Mouse (Mus musculus) frontal cortex, postnatal 14 days (tissue): ENCODE results near the gene Ncam1.
A peak's percentile ranks its signal among the peaks of the same experiment; 100 is the strongest.

ENCODE experiments used
- DNase-seq, 2 experiments: peaks; one replicate each; pipeline ENCODE4 v3.0.0; 2022; ENCODE audit warnings: low spot score in 2 of 2

Gene Ncam1

DNA sequence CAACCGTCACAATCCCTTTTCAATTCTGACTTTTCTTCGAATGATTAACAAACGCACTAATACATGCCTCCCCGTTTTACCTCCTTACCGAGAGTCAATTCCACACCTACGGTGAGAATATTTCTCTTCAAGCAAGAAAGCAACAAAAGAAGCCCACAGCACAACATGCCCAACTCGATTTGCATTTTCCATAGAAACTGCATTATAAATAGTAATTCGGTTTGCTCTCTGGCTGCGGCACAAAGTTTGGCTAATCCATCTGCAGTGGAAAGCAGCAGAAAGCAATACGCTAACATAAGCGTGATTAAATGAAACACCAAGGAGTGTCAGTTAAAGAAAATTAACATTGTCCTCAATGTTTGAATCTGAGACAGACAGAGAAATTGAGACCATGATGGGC, 177.0 kb downstream of the Ncam1 start:
- DNase-seq, result no peak

DNA sequence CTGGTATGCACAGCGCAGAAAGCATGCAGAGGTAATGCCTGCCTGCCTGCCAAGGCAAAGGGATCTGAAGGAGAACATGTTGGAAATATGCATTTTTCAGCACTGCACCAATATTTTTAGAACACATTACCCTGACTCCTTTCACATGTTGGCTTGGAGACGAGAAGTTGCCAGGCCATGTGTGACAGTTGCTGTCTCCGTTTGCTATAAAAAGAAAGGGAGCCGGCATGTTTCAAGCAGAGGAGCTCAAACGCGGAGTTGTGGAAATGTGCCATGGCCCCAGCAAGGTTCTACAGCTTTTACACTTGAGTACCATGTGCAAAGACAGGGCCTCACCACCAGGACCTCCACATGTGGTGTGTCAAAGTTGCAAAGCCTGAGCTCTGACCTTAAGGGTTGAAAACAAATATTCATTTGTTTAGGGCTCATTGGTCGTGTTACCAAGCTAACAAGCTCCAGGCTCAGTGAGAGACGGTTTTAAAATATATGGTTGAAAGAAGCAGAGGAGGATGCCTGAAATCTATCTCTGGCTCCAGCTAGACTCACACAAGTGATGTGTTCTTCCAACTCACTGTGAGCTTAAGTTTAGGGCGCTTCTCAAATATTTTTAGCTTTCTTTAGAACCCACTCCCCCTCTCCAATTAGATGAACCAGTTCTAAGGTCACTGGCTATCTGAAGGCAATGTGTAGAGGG, 179.9 kb downstream of the Ncam1 start:
- peak in 1 of 2 experiments; percentile 52 for DNase-seq

DNA sequence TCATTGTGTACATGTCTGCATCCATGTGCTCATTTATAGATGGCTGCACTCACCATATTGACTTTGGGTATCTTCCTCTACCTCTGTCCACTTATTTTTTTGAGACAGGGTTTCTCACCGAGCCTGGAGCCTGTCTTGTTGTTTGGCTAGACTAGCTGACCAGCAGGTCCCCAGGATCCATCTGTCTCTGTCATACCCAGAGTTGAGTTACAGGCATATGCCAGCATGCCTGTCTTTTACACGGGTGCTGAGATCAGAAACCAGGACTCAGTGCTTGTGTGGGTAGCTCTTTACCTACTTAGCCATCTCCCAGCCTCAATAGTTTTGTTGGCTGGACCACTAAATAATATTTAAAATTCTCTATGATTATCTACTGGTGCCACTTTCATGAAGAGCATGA, 180.5 kb downstream of the Ncam1 start:
- DNase-seq, result no peak

DNA sequence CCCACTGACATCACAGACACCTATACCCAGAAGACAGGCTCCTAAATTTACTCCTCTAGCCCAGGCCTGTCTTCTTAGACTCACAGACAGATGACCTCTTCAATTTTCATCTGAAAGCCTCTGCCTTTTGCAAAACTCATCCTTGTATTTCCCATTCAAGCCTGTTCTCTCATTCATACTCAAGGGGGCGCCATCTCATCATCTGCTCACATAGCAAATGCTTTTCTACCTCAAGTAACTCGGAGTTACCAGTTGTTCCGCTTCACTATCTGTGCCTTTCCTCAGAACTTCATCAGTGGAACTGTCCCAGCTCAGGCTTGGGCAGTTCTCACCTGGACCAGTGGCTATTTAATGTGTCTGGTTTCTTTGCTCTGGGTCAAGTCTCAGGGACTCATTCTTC, 181.5 kb downstream of the Ncam1 start:
- DNase-seq, result peak in 1 of 2 experiments; percentile 49

DNA sequence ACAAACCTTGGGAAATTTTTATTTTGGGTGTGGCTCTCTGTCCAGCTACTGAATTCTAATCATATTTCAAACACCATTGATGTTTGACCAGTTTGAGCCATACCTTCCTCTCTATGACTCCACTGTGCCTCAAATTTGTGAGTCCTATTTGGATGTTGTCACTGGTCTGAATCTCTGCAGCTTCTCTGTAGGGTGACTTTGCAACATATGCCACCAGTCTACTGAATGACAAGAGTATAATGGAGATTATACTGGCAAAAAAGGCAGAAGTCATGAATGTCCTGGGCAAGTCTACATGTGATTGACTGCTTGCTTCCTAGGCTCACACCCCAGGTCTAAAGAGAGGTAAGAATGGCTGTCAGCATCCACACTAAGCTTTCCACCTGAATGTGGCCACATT, 186.3 kb downstream of the Ncam1 start:
- DNase-seq, result no peak

DNA sequence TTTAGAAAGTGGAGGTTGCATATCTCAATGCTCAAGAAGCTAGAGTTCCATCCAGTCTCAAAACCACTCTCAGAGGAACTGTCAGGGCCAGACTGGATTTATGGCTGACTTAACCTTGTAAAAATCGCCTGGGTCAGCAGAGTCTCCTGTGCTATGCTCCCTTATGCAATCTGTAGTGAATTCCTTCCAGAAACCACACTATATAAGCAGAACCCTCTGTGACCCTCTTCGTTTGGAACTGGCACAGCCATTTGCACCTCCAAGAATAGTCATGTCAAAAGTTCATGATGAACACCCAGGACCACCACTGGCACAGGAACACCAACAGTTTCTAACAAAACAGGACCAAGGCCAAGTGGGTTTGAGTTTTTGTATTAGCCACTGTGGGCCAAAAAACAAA, 190.5 kb downstream of the Ncam1 start:
- no peak for DNase-seq

DNA sequence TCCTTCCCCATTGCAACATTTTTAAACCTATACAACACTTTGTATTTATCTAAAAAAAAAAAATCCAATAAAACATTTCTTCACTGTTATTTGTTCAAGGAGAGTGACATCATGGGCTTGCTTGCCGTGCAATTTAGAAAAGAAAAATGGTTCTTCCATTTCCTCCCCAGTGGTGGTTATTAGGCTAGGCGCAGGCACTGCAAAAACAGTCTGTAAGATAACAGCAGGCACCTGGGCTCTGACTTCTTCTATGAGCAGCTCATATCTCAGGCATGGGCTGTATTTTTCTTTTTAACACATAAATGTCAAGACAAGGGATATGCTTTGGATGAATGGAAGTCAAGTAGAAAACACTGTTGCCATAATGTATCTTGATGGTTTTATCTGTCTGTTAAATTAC, 192.0 kb downstream of the Ncam1 start:
- DNase-seq, result no peak

DNA sequence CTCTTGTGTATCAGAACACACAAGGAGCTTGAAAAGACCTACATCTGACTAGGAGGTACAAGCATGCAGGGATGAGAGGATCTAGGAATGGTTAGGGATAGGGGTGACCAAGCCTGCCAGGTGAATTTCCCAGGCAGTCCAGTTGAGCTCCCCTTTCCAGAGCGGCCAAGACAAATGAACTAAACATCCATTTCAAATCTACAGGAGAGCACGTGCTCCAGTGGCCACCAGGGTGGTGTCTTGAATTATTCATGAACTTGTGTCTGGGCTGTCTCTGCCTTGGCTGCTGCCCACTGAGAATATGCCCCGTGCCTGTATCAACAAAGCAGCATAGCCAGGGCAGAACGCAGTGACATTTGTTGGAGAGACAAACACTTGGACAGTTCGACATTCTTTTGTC, 192.4 kb downstream of the Ncam1 start:
- DNase-seq, result no peak

DNA sequence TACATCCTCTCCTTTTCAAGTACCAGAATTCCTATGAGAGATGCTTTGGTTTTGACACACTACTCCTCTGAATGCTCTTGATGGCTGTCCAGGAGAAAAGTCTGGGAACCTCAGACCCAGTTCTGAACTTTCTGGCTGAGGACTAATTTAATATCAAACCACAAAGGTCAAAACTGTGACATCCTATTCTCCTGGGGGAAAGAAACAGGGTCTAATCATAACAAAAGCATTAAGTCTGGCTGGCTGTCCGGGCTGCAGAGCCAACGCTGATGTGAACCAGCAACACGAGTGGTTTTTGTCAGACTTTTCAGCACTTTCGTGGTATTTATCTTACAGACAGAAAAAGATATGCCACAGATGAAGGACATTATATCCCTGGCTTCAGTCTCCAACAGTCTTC, 192.9 kb downstream of the Ncam1 start:
- DNase-seq, result no peak

DNA sequence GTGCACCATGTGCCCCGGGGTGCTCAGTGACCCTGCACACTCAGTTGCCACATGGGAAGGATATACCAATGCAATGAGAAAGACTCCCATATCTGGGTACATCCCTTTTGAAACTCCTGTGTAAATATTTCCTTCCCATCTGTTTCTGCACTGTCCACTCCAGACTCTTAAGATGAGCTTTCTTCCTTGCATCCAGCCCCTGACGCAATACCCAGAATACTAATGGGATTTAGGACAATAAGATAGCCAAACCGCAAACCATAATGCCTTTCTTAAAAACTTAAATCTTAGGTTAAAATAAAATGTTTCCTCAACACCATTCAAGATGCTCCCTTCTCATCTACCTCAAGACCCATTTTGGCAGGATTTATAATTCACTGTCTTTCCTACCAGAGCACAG, 193.4 kb downstream of the Ncam1 start:
- DNase-seq, result no peak

DNA sequence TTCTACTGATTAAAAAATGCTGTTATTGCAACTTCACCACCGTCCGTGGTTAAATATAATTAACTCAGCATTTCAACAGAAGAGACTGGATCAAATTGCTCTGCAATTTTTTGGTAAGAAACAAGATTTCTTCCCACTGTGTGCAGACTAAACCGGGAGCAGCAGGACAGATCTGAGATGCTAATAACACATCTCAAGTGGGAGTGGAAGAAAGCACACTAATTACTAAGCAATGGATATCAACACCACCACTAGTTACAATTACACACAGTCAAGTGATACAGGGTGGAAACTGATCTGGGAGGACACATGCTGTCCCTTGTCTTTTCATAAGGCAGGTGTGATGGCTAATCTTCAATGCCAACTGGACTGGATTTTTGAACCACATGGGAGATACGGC, 197.5 kb downstream of the Ncam1 start:
- no peak for DNase-seq

DNA sequence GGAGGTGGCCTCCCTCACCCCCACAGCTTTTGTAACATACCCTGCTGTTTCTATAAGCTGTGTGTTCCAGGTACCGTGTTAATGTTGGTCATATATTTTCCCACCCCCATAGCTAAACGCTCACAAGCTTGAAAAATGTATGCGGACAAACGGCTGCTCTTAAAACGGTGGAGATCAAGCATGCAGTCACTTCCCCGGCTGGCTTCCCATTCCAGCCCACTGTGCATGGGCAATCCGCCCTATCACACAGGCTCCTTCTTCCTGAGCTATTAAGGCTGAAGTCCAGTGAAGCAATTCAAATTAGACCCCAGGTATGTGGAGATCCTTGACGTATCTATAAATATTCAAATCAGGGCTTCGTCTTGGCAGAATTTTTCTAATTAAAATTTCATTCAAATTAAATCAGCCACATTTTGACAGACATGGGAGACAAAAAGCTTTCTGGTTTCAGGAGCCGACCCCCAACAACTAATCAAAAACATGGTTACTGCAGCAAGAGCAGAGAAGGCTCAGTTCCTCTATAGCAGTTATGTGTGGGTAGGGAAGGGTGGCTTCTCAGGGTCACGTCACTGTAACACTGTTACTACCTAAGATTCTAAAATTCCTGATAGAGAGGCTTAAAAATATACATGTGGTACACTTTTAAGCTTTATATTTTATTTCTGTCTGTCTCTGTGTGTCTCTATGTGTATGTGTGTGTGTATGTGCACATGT, 202.9 kb downstream of the Ncam1 start:
- no peak for DNase-seq

DNA sequence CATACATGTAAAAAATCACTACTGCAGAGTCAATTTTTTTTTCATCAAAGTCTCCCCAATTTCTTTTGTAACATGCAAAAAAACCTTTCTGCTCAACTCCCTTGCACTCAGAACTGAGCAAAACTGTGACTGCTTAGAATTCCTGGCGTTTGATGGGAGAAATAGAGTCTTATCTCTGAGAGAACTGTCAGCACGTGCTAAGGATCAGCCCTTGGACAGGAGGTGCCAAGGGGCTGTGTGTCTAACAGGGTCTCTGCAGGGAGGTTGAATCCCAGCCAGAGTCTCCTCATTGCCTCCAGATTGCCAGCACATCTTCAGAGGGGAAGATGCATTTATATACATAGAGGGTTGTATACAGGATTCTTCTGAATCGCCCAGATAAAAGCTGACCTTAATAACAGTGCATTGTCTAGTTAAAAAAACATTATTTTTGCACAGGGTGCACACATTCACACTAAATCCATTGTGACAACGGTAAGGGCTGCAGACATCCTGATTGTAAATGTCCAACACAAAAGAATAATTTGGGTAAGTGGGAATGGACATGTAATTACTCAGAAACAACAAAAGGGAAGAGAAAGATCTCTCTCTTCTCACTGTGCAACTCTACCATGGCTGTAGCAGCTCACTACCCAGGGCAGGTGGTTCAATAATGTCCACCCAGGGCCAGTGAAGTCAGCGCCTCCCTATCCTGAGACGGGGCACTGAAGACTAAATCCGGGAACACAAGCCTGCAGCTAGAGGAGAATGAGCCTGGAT, 203.7 kb downstream of the Ncam1 start:
- no peak for DNase-seq

DNA sequence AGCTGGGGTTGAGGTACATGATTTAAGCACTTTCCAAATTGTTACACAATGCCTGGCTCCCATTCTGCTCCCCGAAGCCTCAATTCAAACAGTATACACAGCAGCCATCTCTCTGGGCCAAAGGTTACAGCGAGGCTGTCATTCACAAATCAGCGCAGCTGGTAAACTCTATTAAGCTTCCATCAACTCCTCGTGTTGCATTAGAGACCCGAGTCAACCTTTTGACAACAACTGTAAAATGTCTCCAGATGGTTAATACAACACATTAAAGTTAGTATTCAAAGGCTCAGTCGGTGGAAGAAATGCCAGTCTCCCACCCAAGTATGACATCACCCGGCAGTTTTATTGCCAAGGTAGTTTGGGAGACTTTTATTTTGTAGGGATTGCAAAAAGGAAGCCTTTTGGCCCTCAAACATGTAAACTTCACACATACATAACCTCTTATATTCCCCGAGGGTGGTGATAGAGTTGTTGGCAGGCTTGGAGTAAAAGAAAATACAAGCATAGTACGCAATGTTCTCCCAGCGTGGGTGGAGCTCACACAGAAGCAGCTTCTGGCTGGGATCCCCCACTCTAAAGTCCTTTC, 204.7 kb downstream of the Ncam1 start:
- no peak for DNase-seq

DNA sequence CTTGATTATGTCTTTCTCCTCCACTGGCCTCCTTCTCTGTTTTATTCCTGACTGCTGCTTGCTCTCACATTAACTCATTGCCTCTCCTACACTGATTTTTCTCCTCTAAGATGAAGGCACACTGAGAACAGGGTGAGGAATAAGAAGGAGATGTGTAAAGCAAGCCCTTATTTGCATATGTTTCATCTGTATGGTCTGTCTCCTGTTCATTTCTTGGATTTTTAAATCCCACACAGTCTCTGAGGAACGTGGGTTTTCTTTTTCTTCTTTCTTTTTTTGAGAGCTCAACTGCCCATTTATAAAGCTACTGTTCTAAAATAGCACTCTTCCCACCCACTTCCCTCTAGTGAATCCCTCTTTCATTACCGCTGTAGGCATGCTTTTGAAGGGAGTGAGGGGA, 206.7 kb downstream of the Ncam1 start:
- no peak for DNase-seq

DNA sequence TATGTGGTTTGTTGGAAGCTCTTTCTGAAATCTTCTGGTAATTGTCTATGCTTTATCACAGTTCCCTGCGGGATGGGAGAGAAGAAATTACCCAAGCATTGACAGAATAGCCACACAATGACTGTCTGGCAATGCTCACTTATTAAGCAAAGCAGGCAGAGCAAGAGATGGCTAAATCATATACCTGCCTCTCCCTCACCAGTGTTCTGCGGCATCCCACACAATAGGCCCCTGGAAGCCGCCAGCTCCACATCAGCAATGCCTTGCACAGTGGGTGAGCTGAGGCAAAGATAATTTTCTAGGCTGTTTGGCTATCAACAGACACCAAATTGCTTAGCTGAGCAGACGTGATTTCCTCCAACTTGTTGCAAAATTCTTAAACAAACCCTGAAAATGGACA, 208.5 kb downstream of the Ncam1 start:
- DNase-seq, result no peak

DNA sequence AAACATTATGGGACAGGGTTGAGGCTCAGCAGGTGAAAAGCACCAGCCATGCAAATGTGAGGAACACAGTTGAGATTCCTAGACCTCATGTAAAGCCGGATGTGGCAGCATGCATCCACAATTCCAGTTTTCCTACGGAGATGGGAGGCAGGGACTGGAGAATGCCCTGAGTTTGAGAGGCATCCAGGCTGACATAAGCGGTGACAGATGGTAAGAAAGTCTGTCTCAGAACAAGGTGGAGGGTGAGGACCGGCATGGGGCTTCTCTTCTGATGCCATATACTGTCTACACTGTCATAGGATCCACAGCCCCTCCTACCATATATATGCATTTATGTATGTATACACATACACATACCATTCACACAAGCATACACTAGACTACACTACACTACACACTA, 221.6 kb downstream of the Ncam1 start:
- DNase-seq, result no peak

DNA sequence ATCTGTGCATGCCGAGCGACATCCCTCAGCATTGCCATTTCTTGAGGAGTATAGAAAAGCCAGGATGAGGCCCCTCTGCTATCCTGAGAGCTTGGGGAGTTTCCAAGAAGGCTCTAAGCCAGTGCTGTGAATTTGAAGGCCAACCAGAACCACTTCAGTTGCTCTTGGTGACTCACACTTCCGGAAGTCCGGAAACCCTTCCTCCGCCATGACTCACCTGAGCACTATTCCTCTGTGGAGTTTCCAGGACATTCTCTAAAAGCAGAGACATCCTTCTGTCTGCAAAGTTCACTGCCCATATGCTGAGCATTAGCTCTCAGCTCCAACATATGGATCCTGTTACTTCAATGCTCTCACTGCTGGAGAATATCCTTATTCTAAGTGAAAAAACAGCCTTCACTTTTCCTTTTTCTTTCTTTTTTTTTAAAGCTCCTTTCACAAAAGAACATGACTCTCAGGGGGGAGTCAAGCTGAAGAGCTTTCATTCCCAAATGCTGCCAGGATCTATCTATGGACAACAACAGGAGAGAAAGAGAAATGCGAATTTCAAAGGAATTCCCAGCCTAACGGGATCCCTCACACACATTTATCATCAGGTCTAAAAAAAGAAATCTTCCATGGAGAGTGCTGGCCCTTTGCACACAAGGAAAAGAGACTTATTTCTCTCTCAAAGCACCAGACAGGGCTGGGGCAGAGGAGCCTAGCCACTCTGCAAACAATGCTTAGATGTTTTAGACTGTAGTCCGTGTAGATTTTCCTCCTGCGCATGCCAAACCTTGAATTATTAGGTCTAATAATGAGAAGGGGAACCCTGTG, 226.8 kb downstream of the Ncam1 start:
- peak in 1 of 2 experiments; percentile 35 for DNase-seq

DNA sequence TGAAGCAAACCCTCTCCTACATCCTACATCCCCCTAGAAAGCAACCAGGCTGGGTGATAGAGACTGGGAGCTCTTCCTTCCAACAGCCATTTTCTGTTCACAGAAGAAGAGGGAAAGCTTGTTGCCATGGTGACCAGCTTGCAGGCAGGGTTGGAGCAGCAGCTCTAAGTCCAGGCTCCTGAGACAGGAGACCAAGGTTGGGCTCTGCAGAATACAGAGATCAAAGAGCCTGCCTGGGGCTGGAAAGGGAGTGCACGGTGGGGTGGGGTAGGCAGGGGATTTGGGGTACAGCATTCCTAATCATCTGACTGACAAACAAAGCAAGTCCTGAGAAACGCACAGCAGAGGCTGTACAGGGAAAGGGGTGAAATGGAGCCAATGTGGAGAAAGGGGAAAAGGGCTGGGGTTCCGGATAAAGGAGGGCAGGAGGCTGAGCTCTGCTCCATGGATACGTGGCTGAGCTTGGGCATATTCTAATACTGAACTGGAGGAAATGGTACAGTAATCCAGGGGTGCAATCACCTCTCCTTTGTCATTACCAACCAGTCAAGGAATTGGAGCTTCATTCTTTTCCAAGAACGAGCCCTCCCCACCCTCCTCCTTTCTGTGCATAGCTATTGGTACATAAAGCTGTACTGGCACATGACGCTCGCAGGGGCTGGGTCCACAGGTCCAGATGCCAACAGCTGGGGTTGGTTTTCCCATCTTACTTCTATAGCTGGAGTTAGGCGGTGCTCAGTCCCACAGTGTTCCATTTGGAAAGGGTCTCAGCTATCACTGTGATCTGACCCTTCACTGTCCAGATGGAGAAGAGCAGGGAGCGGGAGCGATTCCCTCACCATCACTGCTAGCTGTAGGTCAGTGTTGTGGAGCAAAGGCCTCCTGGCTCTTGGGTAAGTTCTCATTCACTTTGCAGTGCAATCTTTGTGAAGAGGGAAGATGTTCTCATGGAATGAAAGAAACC, 227.7 kb downstream of the Ncam1 start:
- DNase-seq, result peak; percentile 48 to 49

DNA sequence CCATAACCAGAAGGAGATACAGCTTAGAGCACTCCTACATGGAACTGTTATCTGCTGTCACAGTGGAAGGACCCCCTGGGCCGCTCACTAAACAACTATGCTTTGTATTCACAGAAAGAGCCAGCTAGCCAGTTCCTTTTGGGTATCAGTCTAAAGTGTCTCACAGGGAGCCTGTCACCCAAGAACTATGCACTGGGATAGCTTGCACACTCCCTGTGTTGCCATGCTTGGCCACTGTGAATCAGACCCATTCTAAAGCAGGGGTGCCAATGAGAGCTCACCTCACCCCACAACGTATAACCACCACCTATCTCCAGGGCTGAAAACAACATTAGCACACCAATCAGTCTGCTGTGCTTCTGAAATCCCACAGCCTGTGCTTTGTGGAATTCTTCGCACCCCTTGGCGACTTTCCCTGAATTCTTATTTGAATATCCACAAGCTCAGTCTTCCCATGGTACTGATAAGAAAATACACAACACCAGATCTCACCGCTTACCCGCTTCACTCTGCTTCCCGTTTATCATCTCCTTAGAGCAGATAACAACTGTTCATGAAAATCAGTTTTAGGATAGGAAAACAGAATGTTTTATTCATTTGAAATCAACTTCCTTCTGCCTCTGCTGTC, 228.6 kb downstream of the Ncam1 start:
- DNase-seq, result no peak
